Mouse (Mus musculus) ES-Bruce4 (cell line): ENCODE measurements around the gene Slit3.

ENCODE experiments used
- CTCF ChIP-seq: IDR thresholded peaks from one replicate; pipeline ENCODE4 v1.8.1; 2011; ENCODE audit warnings: low read depth, low read length
- EP300 ChIP-seq: IDR thresholded peaks from 2 replicates; pipeline ENCODE4 v1.6.1; 2011; ENCODE audit warnings: low read depth, low read length; ENCODE audit not compliant: insufficient read depth
- POLR2A ChIP-seq: IDR thresholded peaks from one replicate; pipeline ENCODE4 v1.8.1; 2011; ENCODE audit warnings: low read length; ENCODE audit not compliant: insufficient read depth

DNA sequence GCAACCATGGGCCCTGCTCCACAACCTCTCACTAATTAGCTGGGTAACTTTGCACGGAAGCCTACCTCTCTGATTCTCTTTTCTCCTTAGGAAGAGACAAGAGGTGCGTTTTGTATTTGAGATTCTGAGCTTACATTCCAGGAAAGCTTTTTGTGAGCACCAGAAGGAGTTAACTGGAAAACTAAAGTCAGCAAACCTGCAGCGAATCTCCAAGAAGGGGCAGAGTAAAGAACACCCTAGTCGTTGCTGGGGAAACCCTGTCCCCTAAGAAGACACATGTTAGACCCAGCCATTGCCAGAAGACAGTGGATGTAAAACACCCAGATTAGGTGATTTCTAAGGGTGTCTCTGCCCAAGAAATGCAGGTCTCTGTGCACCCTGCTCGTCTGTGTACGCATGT is 2.3 kb upstream of the Slit3 start:
- no peak for TF ChIP-seq EP300
- no peak for TF ChIP-seq CTCF
- TF ChIP-seq POLR2A: no peak
